Mouse (Mus musculus) bone marrow, adult 2 months (tissue): ENCODE results near the gene Reln.

ENCODE experiments used
- CTCF ChIP-seq: fragments of 200-500 bp; IDR thresholded peaks from 2 replicates; pipeline ENCODE4 v1.5.1; 2011; ENCODE audit warnings: low read length, control low read depth; ENCODE audit not compliant: control insufficient read depth, insufficient read depth
- POLR2A ChIP-seq: fragments of 200-500 bp; IDR thresholded peaks from 2 replicates; pipeline ENCODE4 v1.6.1; 2011; ENCODE audit warnings: low read depth, mild to moderate bottlenecking, control low read depth, low read length, borderline replicate concordance; ENCODE audit not compliant: control insufficient read depth

GRCm38 (mm10) chr5:22388502-22388901 lies 44.0 kb upstream of the Reln start:
- TF ChIP-seq CTCF (no peak), POLR2A (no peak)
